In genomic region chr1:132316625-132316994, GRCm38 (mm10) we compare ENCODE assay signal across 10 mouse cellular contexts. TPM values are rescaled to one million over a fixed set of nuclear protein-coding genes. Genes with fewer than 3 reads are reported as not detected.
DNase-seq lines count a peak whose midpoint lies in the region; ATAC-seq lines count a peak whose summit lies in the region.
"Had no signal": no experiment of that assay in that cellular context is flagged by ENCODE, and none has a peak within 500 bp of the region (broad histone marks: within the 10 kb centered on the region; RNA-seq: fewer than 3 reads in every experiment).

No protein-coding gene starts in this region.

- H3K4me2 ChIP-seq in heart, embryonic 16.5 days (ENCODE audit: low read depth, low read length), result peak overlapping the region; percentile 82
- peak overlapping the region; percentile 93 for H3K4me2 ChIP-seq in hindbrain, embryonic 16.5 days (ENCODE audit: low read length)
- H3K4me2 ChIP-seq in midbrain, embryonic 15.5 days, result peak overlapping the region; percentile 75

- peaks cover 28% of the 10 kb centered on the region for H3K4me1 ChIP-seq in heart, embryonic 16.5 days (ENCODE audit: control insufficient read depth, insufficient read depth, low read length)
- H3K4me1 ChIP-seq in hindbrain, embryonic 16.5 days (ENCODE audit: control insufficient read depth, insufficient read depth, low read depth, low read length), result peaks cover 36% of the 10 kb centered on the region
- H3K4me1 ChIP-seq in midbrain, embryonic 15.5 days, result peaks cover 46% of the 10 kb centered on the region

- H3K9me3 ChIP-seq in heart, embryonic 16.5 days (replicated peaks; ENCODE audit: control insufficient read depth, low read length), result no peaks in the 10 kb centered on the region
- H3K9me3 ChIP-seq in hindbrain, embryonic 16.5 days (ENCODE audit: control insufficient read depth, low read length), result no peaks in the 10 kb centered on the region
- no peaks in the 10 kb centered on the region for H3K9me3 ChIP-seq in midbrain, embryonic 15.5 days

- no peak for ATAC-seq in heart, embryonic 16.5 days (replicated peaks; ENCODE audit: extremely low read depth, insufficient read depth, low FRiP score)
- no peak for ATAC-seq in hindbrain, embryonic 16.5 days
- no peak for ATAC-seq in midbrain, embryonic 15.5 days (replicated peaks)

- 38% methylated on average over 7 of the region's 7 CpGs for WGBS in heart, embryonic 16.5 days
- WGBS in hindbrain, embryonic 16.5 days, result 18% methylated on average over 7 of the region's 7 CpGs
- 8% methylated on average over 7 of the region's 7 CpGs for WGBS in midbrain, embryonic 15.5 days

- H3K36me3 ChIP-seq in heart, embryonic 16.5 days (ENCODE audit: control insufficient read depth, insufficient read depth), result no peaks in the 10 kb centered on the region
- H3K36me3 ChIP-seq in hindbrain, embryonic 16.5 days (ENCODE audit: control insufficient read depth, insufficient read depth, low read length), result no peaks in the 10 kb centered on the region
- H3K36me3 ChIP-seq in midbrain, embryonic 15.5 days (replicated peaks), result no peaks in the 10 kb centered on the region

- peak overlapping the region; percentile 78 for H3K9ac ChIP-seq in heart, embryonic 16.5 days (ENCODE audit: low read length)
- peak overlapping the region; percentile 74 for H3K9ac ChIP-seq in hindbrain, embryonic 16.5 days (ENCODE audit: low read depth, low read length)
- H3K9ac ChIP-seq in midbrain, embryonic 15.5 days, result peak overlapping the region; percentile 57

- H3K27me3 ChIP-seq in heart, embryonic 16.5 days (ENCODE audit: control insufficient read depth, insufficient read depth, low read length), result peaks cover 3% of the 10 kb centered on the region; the same call in 1 of the 2 replicates
- no peaks in the 10 kb centered on the region for H3K27me3 ChIP-seq in hindbrain, embryonic 16.5 days (replicated peaks; ENCODE audit: control insufficient read depth, insufficient read depth, low read length)
- no peaks in the 10 kb centered on the region for H3K27me3 ChIP-seq in midbrain, embryonic 15.5 days (replicated peaks)
- H3K27me3 ChIP-seq: Patski had no signal

- no peak for DNase-seq in heart, adult 8-10 months (ENCODE audit: low spot score)
- peak; percentile 33 for DNase-seq in NIH3T3 (ENCODE audit: low read depth)
- no peak for DNase-seq in cerebellum, postnatal 4 days (ENCODE audit: low spot score in 2 of 2)
- DNase-seq in layer of hippocampus, adult 11-12 months (ENCODE audit: low spot score), result no peak
- DNase-seq in cerebellum, adult 18-20 months, result no peak

- no peak overlapping the region for H3K27ac ChIP-seq in heart, embryonic 16.5 days (ENCODE audit: low read length)
- peak overlapping the region; percentile 57 for H3K27ac ChIP-seq in hindbrain, embryonic 16.5 days (ENCODE audit: low read depth, low read length)
- peak overlapping the region; percentile 80 for H3K27ac ChIP-seq in midbrain, embryonic 15.5 days

- H3K4me3 ChIP-seq in heart, embryonic 16.5 days (ENCODE audit: low read length), result peak overlapping the region; percentile 69
- peak overlapping the region; percentile 63 for H3K4me3 ChIP-seq in hindbrain, embryonic 16.5 days (ENCODE audit: low read length)
- peak overlapping the region; percentile 63 for H3K4me3 ChIP-seq in midbrain, embryonic 15.5 days

RNA-seq across cellular contexts. Expression of gene Nuak2, which starts 0.7 kb away (rescaled TPM):
- polyA plus RNA-seq in heart, embryonic 16.5 days (2015; fragmentation: Nextera tagmentation; extraction: Ambion mirVana), result 3.4 and 4.3 TPM in 2 replicates
- total RNA-seq in heart, adult 8-10 months (2022), result 1 to 10 TPM; 3.8 to 5.2 (median 4.0) TPM
- polyA plus RNA-seq in hindbrain, embryonic 16.5 days (2015; fragmentation: Nextera tagmentation; extraction: Ambion mirVana), result 11.1 and 12.8 TPM in 2 replicates
- polyA plus RNA-seq in midbrain, embryonic 15.5 days (2015; fragmentation: Nextera tagmentation; extraction: Ambion mirVana), result 26.1 and 27.9 TPM in 2 replicates

RNA-seq across cellular contexts. Expression of gene Klhdc8a, which starts 18.2 kb away (rescaled TPM):
- polyA plus RNA-seq in heart, embryonic 16.5 days (2015; fragmentation: Nextera tagmentation; extraction: Ambion mirVana), result 0.49 and 0.62 TPM in 2 replicates
- total RNA-seq in heart, adult 8-10 months (2022), result 10 to 100 TPM; 11.8 to 22.9 (median 17.5) TPM
- polyA plus RNA-seq in hindbrain, embryonic 16.5 days (2015; fragmentation: Nextera tagmentation; extraction: Ambion mirVana), result 8.3 and 10.0 TPM in 2 replicates
- 10.7 and 11.5 TPM in 2 replicates for polyA plus RNA-seq in midbrain, embryonic 15.5 days (2015; fragmentation: Nextera tagmentation; extraction: Ambion mirVana)
- total RNA-seq: hematopoietic stem cell, adult 5-6 weeks had no signal
